Mouse (Mus musculus) erythroblast, embryonic 14.5 days (primary cell): ENCODE measurements around the gene Cyb5d1. TPM values are rescaled to one million over a fixed set of nuclear protein-coding genes. Genes with fewer than 3 reads are reported as not detected.
A peak's percentile ranks its signal among the peaks of the same experiment; 100 is the strongest.
"Not testable (repeated sequence)": the region's sequence is repeated elsewhere in the genome, so short reads cannot be mapped to it uniquely, and the experiment has no call there.

Experiments
- H3K27me3 ChIP-seq: 2 replicates; pipeline ENCODE4 v1.6.1; 2012; ENCODE audit warnings: inconsistent platforms; ENCODE audit not compliant: control insufficient read depth
- H3K36me3 ChIP-seq: 2 replicates; pipeline ENCODE4 v1.6.1; 2012; ENCODE audit warnings: mild to moderate bottlenecking, inconsistent platforms; ENCODE audit not compliant: control insufficient read depth
- H3K4me1 ChIP-seq: 2 replicates; pipeline ENCODE4 v1.6.1; 2012; ENCODE audit warnings: inconsistent platforms; ENCODE audit not compliant: control insufficient read depth
- H3K4me3 ChIP-seq: replicated peaks from 2 replicates; pipeline ENCODE3; 2012; ENCODE audit warnings: moderate library complexity, mild to moderate bottlenecking, inconsistent platforms
- H3K9me3 ChIP-seq: 2 replicates; pipeline ENCODE4 v1.6.1; 2012; ENCODE audit warnings: low read length, inconsistent platforms, mixed read lengths; ENCODE audit not compliant: control insufficient read depth
- GATA1 ChIP-seq: IDR thresholded peaks from 2 replicates; pipeline ENCODE4 v1.6.1; 2012; ENCODE audit warnings: low read length, inconsistent platforms, mixed read lengths
- TAL1 ChIP-seq: IDR thresholded peaks from 3 replicates; pipeline ENCODE4 v1.6.1; 2012; ENCODE audit warnings: low read length, inconsistent platforms, mixed read lengths
- polyA plus RNA-seq: library from polyadenylated mRNA; stranded (reverse); fragments of >175 nt; gene quantifications from 2 replicates; pipeline ENCODE4 v1.2.3, GENCODE M21; 2012

Gene Cyb5d1
- polyA plus RNA-seq: 0.12 and 0.40 TPM in 2 replicates

DNA sequence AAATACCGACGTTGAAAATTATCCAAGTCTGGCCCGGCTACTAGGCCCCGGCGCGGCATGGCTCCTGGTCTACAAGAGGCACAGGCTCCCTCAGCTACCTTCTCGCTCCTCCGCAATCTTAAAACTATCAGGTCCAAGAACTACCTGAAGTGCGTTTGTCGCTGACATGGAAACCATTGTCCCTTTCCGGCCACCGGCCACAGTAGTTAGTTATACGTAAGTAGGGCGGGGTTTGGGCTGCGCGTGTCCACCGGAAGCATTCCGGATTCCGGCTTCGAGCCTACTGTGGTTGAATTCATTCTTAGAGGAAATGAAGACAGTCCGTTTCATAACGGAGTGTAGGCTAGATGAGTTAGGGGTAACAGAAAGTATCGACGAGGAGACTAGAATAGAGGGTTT, at the start of gene Cyb5d1, which contains the start of gene Naa38:
Gene Cyb5d1 (minus strand): TSS at position 397 of the 399 bp plus-strand sequence.
Gene Naa38 (plus strand): TSS at position 253 of the 399 bp plus-strand sequence.
- not testable (repeated sequence) for H3K9me3 ChIP-seq
- H3K4me3 ChIP-seq: peak within 1 kb of the TSS; percentile 84
- peaks cover 25% of the 10 kb centered on the region for H3K27me3 ChIP-seq
- peaks cover 15% of the 10 kb centered on the region for H3K36me3 ChIP-seq
- H3K4me1 ChIP-seq: peaks cover 40% of the 10 kb centered on the region

GRCm38 (mm10) chr11:69443328-69443727, 47.9 kb upstream of the Cyb5d1 start:
- no peaks in the 10 kb centered on the region for H3K27me3 ChIP-seq
- H3K36me3 ChIP-seq: no peaks in the 10 kb centered on the region
- H3K4me3 ChIP-seq: no peak overlapping the region
- H3K4me1 ChIP-seq: no peaks in the 10 kb centered on the region
- no peaks in the 10 kb centered on the region for H3K9me3 ChIP-seq
- TF ChIP-seq TAL1 (no peak), GATA1 (no peak)

DNA sequence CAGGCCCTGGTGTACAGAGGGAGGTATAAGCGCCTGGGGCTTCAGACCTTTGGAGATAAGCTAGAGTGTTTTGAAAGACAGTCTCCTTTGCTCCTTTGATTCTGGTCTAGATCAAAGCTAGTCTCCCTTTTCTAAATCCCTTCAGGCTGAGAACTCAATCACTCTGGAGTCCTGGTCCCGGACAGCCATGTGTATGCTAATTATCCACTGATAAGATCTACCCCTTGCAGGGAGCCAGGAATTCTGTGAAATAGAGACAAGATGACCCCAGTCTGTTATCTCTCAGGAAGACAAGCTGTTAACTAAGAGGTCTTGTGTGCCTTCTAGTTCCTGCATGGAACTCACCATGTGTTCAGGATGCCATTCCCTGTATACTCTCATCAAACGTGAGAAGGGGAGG, 41.9 kb upstream of the Cyb5d1 start:
- Histone ChIP-seq H3K27me3 (peaks cover 3% of the 10 kb centered on the region; the same call in 1 of the 2 replicates), H3K4me3 (no peak overlapping the region), H3K4me1 (peaks cover 1% of the 10 kb centered on the region), H3K36me3 (no peaks in the 10 kb centered on the region), H3K9me3 (no peaks in the 10 kb centered on the region)
- no peak for TF ChIP-seq GATA1
- no peak for TF ChIP-seq TAL1

DNA sequence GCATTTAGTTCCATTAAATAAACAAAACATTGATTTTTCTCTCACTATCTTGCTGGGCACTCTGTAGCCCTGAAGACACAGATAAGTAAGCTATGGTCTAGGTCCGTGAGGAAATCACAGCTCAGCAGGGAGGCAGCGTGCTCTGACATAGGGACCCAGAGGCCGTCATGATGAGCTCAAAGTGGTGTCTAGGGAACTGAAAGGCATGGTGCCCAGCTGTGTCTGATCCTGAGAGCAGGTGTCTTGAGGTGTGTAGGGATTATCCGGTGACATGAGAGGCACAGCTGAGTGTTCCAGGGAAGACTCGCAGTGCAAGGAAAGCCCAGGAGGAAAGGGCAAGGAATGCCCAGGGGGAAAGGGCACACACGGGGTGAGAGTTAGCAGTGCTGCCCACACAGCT, 37.8 kb upstream of the Cyb5d1 start:
- Histone ChIP-seq H3K9me3 (no peaks in the 10 kb centered on the region), H3K36me3 (no peaks in the 10 kb centered on the region), H3K4me1 (peaks cover 9% of the 10 kb centered on the region), H3K4me3 (no peak overlapping the region), H3K27me3 (peaks cover 6% of the 10 kb centered on the region; the same call in 1 of the 2 replicates)
- TF ChIP-seq TAL1 (no peak), GATA1 (no peak)

GRCm38 (mm10) chr11:69432640-69432982, 37.2 kb upstream of the Cyb5d1 start:
- TF ChIP-seq GATA1: no peak
- no peak for TF ChIP-seq TAL1

GRCm38 (mm10) chr11:69431829-69432639, 36.6 kb upstream of the Cyb5d1 start:
- H3K4me1 ChIP-seq: peaks cover 9% of the 10 kb centered on the region
- no peak overlapping the region for H3K4me3 ChIP-seq
- no peaks in the 10 kb centered on the region for H3K36me3 ChIP-seq
- no peaks in the 10 kb centered on the region for H3K9me3 ChIP-seq
- no peak for TF ChIP-seq TAL1
- TF ChIP-seq GATA1: no peak
- H3K27me3 ChIP-seq: peaks cover 6% of the 10 kb centered on the region; the same call in 1 of the 2 replicates

More at GRCm38 (mm10) chr11:69432640-69432982, 37.2 kb upstream of the Cyb5d1 start:
- Histone ChIP-seq H3K9me3 (no peaks in the 10 kb centered on the region), H3K36me3 (no peaks in the 10 kb centered on the region), H3K4me3 (no peak overlapping the region), H3K4me1 (peaks cover 9% of the 10 kb centered on the region), H3K27me3 (peaks cover 6% of the 10 kb centered on the region; the same call in 1 of the 2 replicates)

GRCm38 (mm10) chr11:69430631-69431030, 35.2 kb upstream of the Cyb5d1 start:
- Histone ChIP-seq H3K4me3 (no peak overlapping the region), H3K36me3 (no peaks in the 10 kb centered on the region), H3K4me1 (peaks cover 20% of the 10 kb centered on the region), H3K9me3 (no peaks in the 10 kb centered on the region), H3K27me3 (peaks cover 6% of the 10 kb centered on the region; the same call in 1 of the 2 replicates)
- no peak for TF ChIP-seq GATA1
- TF ChIP-seq TAL1: no peak

- Histone ChIP-seq H3K4me3 (no peak overlapping the region), H3K9me3 (no peaks in the 10 kb centered on the region), H3K4me1 (peaks cover 23% of the 10 kb centered on the region), H3K36me3 (no peaks in the 10 kb centered on the region), H3K27me3 (peaks cover 3% of the 10 kb centered on the region)
- TF ChIP-seq GATA1 (no peak), TAL1 (no peak)
These were observed 33.9 kb upstream of the Cyb5d1 start for GRCm38 (mm10) chr11:69429313-69429712.

- Histone ChIP-seq H3K27me3 (peaks cover 3% of the 10 kb centered on the region), H3K4me3 (no peak overlapping the region), H3K4me1 (peaks cover 25% of the 10 kb centered on the region), H3K9me3 (no peaks in the 10 kb centered on the region), H3K36me3 (no peaks in the 10 kb centered on the region)
- no peak for TF ChIP-seq GATA1
- no peak for TF ChIP-seq TAL1
These were observed 33.3 kb upstream of the Cyb5d1 start for GRCm38 (mm10) chr11:69428751-69429150.
